9 mouse cellular contexts compared by ENCODE assay signal in the genomic region with DNA sequence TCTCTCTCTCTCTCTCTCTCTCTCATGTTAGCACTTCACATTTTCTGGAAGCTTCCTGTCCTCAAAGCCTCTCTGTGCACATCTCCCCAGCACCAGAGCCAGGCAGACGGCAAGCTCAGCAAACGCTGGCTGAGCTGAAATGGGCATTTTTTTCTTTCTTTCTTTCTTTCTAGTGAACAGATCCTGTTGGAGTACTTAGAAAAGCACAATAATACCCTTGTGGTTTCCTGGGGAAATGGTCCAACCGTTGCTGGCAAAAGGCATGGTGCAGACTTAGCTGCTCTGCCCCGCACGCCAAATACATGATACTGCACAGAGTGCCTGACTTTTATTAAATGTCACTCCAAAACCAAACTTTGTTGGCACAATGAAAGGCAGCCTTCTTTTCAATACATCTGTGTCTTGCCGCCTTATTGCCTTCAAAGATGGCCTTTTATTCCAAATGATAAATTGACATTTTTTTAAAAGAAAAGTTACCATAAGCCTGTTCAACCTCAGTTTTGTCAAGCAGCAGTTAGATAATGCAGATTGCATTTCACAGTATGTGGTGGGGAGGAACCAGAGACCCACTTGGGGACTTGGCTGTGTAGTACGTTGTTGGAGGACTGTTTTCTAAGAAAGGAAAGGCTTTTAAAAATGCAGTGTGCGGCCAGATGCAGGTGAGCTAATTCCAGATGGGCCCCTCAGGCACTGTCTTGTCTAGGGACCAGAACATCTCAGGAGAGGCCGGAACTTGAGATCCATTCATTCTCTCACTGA. TPM values are rescaled to one million over a fixed set of nuclear protein-coding genes. Genes with fewer than 3 reads are reported as not detected.
DNase-seq lines count a peak whose midpoint lies in the region; ATAC-seq lines count a peak whose summit lies in the region.
"Had no signal": no experiment of that assay in that cellular context is flagged by ENCODE, and none has a peak within 500 bp of the region (broad histone marks: within the 10 kb centered on the region; RNA-seq: fewer than 3 reads in every experiment).

No protein-coding gene starts in this region.

- WGBS in embryonic facial prominence, embryonic 15.5 days, result 32% methylated on average over 9 of the region's 9 CpGs
- WGBS in midbrain, embryonic 16.5 days, result 44% methylated on average over 9 of the region's 9 CpGs

- H3K4me3 ChIP-seq in embryonic facial prominence, embryonic 15.5 days (replicated peaks), result no peak overlapping the region
- no peak overlapping the region for H3K4me3 ChIP-seq in midbrain, embryonic 16.5 days (ENCODE audit: low read depth, low read length)
- H3K4me3 ChIP-seq: myocyte had no signal

- DNase-seq in left cerebral cortex, adult 8-10 months (ENCODE audit: low spot score in 2 of 2), result peak; percentile 2 to 23
- DNase-seq in left cerebral cortex, postnatal 10 days (ENCODE audit: extremely low spot score in 1 of 2, low spot score in 2 of 2), result no peak
- peak; percentile 46 for DNase-seq in heart, postnatal 36 days
- DNase-seq in spleen, postnatal 14 days (ENCODE audit: low spot score in 2 of 2), result no peak
- no peak for DNase-seq in B cell, adult 2 months

- peak overlapping the region; percentile 75 for H3K27ac ChIP-seq in embryonic facial prominence, embryonic 15.5 days (replicated peaks)
- peak overlapping the region; percentile 53 for H3K27ac ChIP-seq in midbrain, embryonic 16.5 days (ENCODE audit: low read length)

- H3K4me2 ChIP-seq in embryonic facial prominence, embryonic 15.5 days (replicated peaks), result no peak overlapping the region
- H3K4me2 ChIP-seq in midbrain, embryonic 16.5 days (ENCODE audit: low read length), result no peak overlapping the region

- ATAC-seq in embryonic facial prominence, embryonic 15.5 days (ENCODE audit: insufficient number of reproducible peaks, low FRiP score, low TSS enrichment, low read depth), result peak; percentile 75
- ATAC-seq in midbrain, embryonic 16.5 days, result peak; percentile 56; the same call in 1 of the 2 replicates

- H3K27me3 ChIP-seq in embryonic facial prominence, embryonic 15.5 days, result no peaks in the 10 kb centered on the region
- H3K27me3 ChIP-seq in midbrain, embryonic 16.5 days (ENCODE audit: control insufficient read depth, insufficient read depth, low read depth, low read length), result no peaks in the 10 kb centered on the region

- H3K9me3 ChIP-seq in embryonic facial prominence, embryonic 15.5 days (replicated peaks), result no peaks in the 10 kb centered on the region
- no peaks in the 10 kb centered on the region for H3K9me3 ChIP-seq in midbrain, embryonic 16.5 days (replicated peaks; ENCODE audit: control insufficient read depth, low read length, poor library complexity, severe bottlenecking)

- H3K9ac ChIP-seq in embryonic facial prominence, embryonic 15.5 days, result no peak overlapping the region
- H3K9ac ChIP-seq in midbrain, embryonic 16.5 days (ENCODE audit: low read depth, low read length), result no peak overlapping the region

- H3K4me1 ChIP-seq in embryonic facial prominence, embryonic 15.5 days, result peaks cover 48% of the 10 kb centered on the region
- peaks cover 22% of the 10 kb centered on the region for H3K4me1 ChIP-seq in midbrain, embryonic 16.5 days (ENCODE audit: control insufficient read depth, insufficient read depth, low read length)

- no peaks in the 10 kb centered on the region for H3K36me3 ChIP-seq in embryonic facial prominence, embryonic 15.5 days
- no peaks in the 10 kb centered on the region for H3K36me3 ChIP-seq in midbrain, embryonic 16.5 days (ENCODE audit: control insufficient read depth, insufficient read depth, low read length)

- intact Hi-C loops in left cerebral cortex, postnatal 10 days (cut with DNase I), result no loop called here
- intact Hi-C loops in heart, postnatal 36 days (cut with DNase I), result no loop called here

RNA-seq across cellular contexts. Expression of gene Zfp957, which starts 46.9 kb away (rescaled TPM):
- total RNA-seq in left cerebral cortex, adult 8-10 months (2022), result not detected
- total RNA-seq in left cerebral cortex, postnatal 10 days (2021), result not detected
- polyA plus RNA-seq in embryonic facial prominence, embryonic 15.5 days (2015; fragmentation: Nextera tagmentation; extraction: Ambion mirVana), result not detected in 2 replicates
- not detected for total RNA-seq in heart, postnatal 36 days (2021)
- polyA plus RNA-seq in midbrain, embryonic 16.5 days (2015; fragmentation: Nextera tagmentation; extraction: Ambion mirVana), result not detected in 2 replicates
- total RNA-seq: heart, postnatal 14 days had no signal
- polyA plus RNA-seq: myocyte had no signal

Comparison
In these comparisons a context has a peak if more than half of its experiments do, and no peak if none do; other contexts are left out.
1. DNase-seq: peak in left cerebral cortex, adult 8-10 months (2 of 2) and heart, postnatal 36 days (2 of 2); none in left cerebral cortex, postnatal 10 days (0 of 2), spleen, postnatal 14 days (0 of 2) and B cell, adult 2 months (0 of 2).